Mouse (Mus musculus) testis, adult 2 months (tissue): ENCODE data around the gene Tnc. TPM values are rescaled to one million over a fixed set of nuclear protein-coding genes. Genes with fewer than 3 reads are reported as not detected.

Experiments
- H3K27ac ChIP-seq: fragments of 200-500 bp; 2 replicates; pipeline ENCODE4 v1.5.1; 2012; ENCODE audit warnings: low read depth, low read length; ENCODE audit not compliant: control insufficient read depth, insufficient read depth
- H3K27me3 ChIP-seq: fragments of 200-500 bp; 2 replicates; pipeline ENCODE4 v1.6.1; 2012; ENCODE audit warnings: mild to moderate bottlenecking, low read length, moderate library complexity; ENCODE audit not compliant: control insufficient read depth, insufficient read depth
- H3K36me3 ChIP-seq: fragments of 200-500 bp; 2 replicates; pipeline ENCODE4 v1.6.1; 2012; ENCODE audit warnings: mild to moderate bottlenecking, low read length; ENCODE audit not compliant: control insufficient read depth, insufficient read depth
- H3K4me1 ChIP-seq: fragments of 200-500 bp; 2 replicates; pipeline ENCODE4 v1.6.1; 2012; ENCODE audit warnings: low read length; ENCODE audit not compliant: control insufficient read depth, insufficient read depth
- H3K4me3 ChIP-seq: fragments of 200-500 bp; 2 replicates; pipeline ENCODE4 v1.5.1; 2012; ENCODE audit warnings: low read depth, mild to moderate bottlenecking, low read length, moderate library complexity, mixed read lengths; ENCODE audit not compliant: control insufficient read depth
- CTCF ChIP-seq: fragments of 200-500 bp; IDR thresholded peaks from 2 replicates; pipeline ENCODE4 v1.5.1; 2012; ENCODE audit warnings: low read depth, mild to moderate bottlenecking, inconsistent platforms, low read length, moderate library complexity; ENCODE audit not compliant: control insufficient read depth, insufficient read depth, insufficient replicate concordance
- POLR2A ChIP-seq: fragments of 200-500 bp; IDR thresholded peaks from 2 replicates; pipeline ENCODE4 v1.6.1; 2012; ENCODE audit warnings: low read depth, mild to moderate bottlenecking, inconsistent platforms, low read length, moderate library complexity; ENCODE audit not compliant: control insufficient read depth
- polyA plus RNA-seq: library from polyadenylated mRNA; depleted of rRNA; stranded (reverse); fragments of >200 nt; gene quantifications from 2 replicates; pipeline ENCODE4 v1.2.3, GENCODE M21; 2012; rRNA removed

Gene Tnc
- 0.57 and 0.73 TPM in 2 replicates for polyA plus RNA-seq

- H3K4me3 ChIP-seq, result no peak within 1 kb of the TSS
- TF ChIP-seq CTCF, result no peak
- no peak for TF ChIP-seq POLR2A
- no peaks in the 10 kb centered on the region for H3K27me3 ChIP-seq
- H3K36me3 ChIP-seq, result no peaks in the 10 kb centered on the region
- peaks cover 2% of the 10 kb centered on the region; the same call in 1 of the 2 replicates for H3K4me1 ChIP-seq
- H3K27ac ChIP-seq, result no peak within 1 kb of the TSS
Observed at GRCm38 (mm10) chr4:64046831-64047493, at the start of gene Tnc. Tnc (minus strand) TSS chr4:64047015.

DNA sequence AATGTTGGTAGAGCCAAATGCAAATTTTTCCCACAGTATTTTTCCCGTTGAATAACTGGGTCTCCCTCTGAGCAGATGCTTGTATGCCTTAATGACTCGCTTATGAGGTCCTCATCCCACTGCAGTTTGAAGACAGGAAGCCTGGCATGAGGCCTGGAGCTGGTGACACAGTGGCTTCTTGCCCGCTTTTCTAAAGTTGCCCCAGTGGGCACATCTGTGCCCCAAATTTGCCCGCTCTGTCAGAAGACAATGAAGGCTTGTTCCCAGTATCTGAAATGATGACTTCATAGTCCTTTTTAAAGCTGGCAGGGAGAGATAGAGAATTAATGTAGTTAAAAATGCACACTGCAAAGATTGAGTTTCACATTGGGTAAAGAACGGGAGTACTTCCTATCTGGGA, 47.4 kb upstream of the Tnc start:
- Histone ChIP-seq H3K27ac (no peak overlapping the region), H3K4me3 (no peak overlapping the region), H3K36me3 (no peaks in the 10 kb centered on the region), H3K27me3 (no peaks in the 10 kb centered on the region), H3K4me1 (no peaks in the 10 kb centered on the region)
- TF ChIP-seq CTCF (no peak), POLR2A (no peak)

DNA sequence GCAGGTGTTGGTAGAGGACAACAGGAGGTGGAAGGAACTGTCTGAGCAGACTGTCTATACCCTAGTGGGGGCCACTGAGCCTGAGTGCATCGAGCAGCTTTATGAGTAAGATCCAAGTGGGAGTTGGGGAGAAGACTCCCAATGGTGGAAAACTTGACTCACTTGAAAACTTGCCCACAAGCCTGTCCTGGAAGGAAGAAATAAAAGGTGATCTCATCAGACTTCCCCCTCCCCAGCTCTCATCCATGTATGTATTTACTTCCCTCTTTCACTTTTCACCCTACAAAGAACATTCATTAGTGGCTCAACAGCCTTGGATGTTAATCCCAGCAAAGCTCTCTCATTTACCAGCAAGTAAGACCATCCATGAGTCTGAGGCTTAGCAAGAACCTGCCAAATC, 46.0 kb upstream of the Tnc start:
- H3K27ac ChIP-seq, result no peak overlapping the region
- H3K27me3 ChIP-seq, result no peaks in the 10 kb centered on the region
- TF ChIP-seq CTCF (no peak), POLR2A (no peak)
- H3K4me1 ChIP-seq, result no peaks in the 10 kb centered on the region
- no peaks in the 10 kb centered on the region for H3K36me3 ChIP-seq
- H3K4me3 ChIP-seq, result no peak overlapping the region

DNA sequence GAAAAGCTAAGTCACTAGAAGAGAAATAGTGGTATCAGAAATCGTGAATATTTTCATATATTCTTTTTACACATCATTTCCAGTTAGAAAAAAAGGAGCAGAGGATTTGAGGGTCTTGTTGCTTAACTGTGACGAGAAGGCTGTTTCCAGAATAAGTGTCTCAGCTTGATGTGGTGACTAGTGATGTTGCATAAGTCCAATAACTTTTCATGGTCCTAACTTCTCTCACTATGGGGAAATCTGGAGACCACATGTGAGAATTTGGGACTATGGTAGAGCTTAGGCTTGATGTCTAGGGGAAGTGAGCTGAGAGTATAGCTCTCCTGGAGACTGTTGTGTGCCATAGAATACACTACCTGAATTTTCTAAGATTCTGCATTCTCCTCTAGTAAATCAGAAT, 42.6 kb upstream of the Tnc start:
- Histone ChIP-seq H3K27me3 (no peaks in the 10 kb centered on the region), H3K36me3 (no peaks in the 10 kb centered on the region), H3K4me3 (no peak overlapping the region), H3K27ac (no peak overlapping the region), H3K4me1 (no peaks in the 10 kb centered on the region)
- TF ChIP-seq CTCF (no peak), POLR2A (no peak)

- Histone ChIP-seq H3K36me3 (no peaks in the 10 kb centered on the region), H3K27me3 (no peaks in the 10 kb centered on the region), H3K4me3 (no peak overlapping the region), H3K4me1 (no peaks in the 10 kb centered on the region), H3K27ac (no peak overlapping the region)
- TF ChIP-seq CTCF, result no peak
- TF ChIP-seq POLR2A, result no peak
Observed at GRCm38 (mm10) chr4:64087675-64088074, 40.9 kb upstream of the Tnc start.

- Histone ChIP-seq H3K27ac (no peak overlapping the region), H3K4me1 (no peaks in the 10 kb centered on the region), H3K36me3 (no peaks in the 10 kb centered on the region), H3K4me3 (no peak overlapping the region), H3K27me3 (no peaks in the 10 kb centered on the region)
- no peak for TF ChIP-seq CTCF
- TF ChIP-seq POLR2A, result no peak
Observed at GRCm38 (mm10) chr4:64085993-64086567, 39.3 kb upstream of the Tnc start.

DNA sequence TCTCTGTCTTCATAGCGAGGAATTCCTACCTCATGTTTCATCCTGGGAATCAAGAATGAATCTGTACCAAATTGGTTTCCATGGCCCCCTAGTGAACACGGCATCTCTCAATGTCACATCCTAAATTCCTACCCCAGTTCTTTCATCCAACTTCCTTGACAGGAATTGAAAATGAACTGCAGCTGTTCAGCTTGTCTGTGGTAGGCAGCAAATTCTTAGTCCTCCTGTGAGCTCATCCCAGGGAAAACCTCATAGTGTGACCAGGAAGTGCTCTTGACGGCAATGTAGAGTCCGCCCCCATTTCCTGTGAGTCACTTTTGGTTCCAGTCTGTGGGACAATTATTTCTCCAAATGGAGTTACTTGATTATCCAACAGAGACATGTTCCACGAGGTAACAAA, 37.0 kb upstream of the Tnc start:
- H3K27me3 ChIP-seq, result no peaks in the 10 kb centered on the region
- no peak for TF ChIP-seq CTCF
- no peak for TF ChIP-seq POLR2A

More for the DNA sequence above, 37.0 kb upstream of the Tnc start:
- Histone ChIP-seq H3K4me1 (no peaks in the 10 kb centered on the region), H3K27ac (no peak overlapping the region), H3K4me3 (no peak overlapping the region), H3K36me3 (no peaks in the 10 kb centered on the region)
